Mouse (Mus musculus) large intestine, adult 2 months (tissue): ENCODE measurements around the gene Wdr45. TPM values are rescaled to one million over a fixed set of nuclear protein-coding genes. Genes with fewer than 3 reads are reported as not detected.
"Not testable (repeated sequence)": the region's sequence is repeated elsewhere in the genome, so short reads cannot be mapped to it uniquely, and the experiment has no call there.

Source experiments
- DNase-seq: peaks from one replicate; pipeline ENCODE4 v3.0.0-alpha.2; 2012; ENCODE audit warnings: low read depth, low spot score
- WGBS: fragments of 180-500 bp; shearing (Covaris S2); methylation state at CpG from one replicate; pipeline ENCODE4 v1.1.7; 2018; 5-methylcytosine and 5-hydroxymethylcytosine counted together
- polyA plus RNA-seq: library from polyadenylated mRNA; depleted of rRNA; stranded (reverse); fragments of >200 nt; gene quantifications from 2 replicates; pipeline ENCODE4 v1.2.3, GENCODE M21; 2012

Wdr45 gene
- polyA plus RNA-seq, 1 experiment = 27.0 TPM

DNA sequence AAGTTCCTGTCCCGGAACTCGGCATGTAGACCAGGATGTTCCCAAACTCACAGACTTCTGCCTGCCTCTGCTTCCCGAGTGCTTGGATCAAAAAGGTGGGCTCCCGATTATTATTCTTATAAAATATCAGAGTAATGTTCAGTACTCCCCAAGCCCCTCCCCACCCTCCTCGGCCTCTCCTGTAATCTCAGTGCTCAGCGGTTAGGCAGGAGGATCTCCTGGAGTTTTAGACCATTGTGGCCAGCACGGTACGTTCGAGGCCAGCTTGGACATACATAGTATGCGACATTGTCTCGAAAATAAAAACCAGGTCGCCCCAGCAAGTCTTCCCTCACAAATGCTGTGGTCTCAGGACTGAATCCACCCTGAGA, 384 bp upstream of the Wdr45 start:
- WGBS = 15% methylated on average over 6 of the region's 12 CpGs
- DNase-seq = not testable (repeated sequence)

DNA sequence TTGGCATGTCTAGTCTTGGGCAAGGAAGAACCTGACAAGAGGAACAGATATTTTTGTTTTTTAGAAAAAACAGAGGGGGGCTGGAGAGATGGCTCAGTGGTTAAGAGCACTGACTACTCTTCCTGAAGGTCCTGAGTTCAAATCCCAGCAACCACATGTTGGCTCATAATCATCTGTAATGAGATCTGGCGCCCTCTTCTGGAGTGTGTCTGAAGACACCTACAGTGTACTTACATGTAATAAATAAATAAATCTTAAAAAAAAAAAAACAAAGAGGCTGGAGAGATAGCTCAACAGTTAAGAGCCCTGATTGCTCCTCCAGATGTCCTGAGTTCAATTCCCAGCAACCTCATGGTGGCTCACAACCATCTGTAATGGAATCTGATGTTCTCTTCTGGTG, 1.9 kb downstream of the Wdr45 start:
- DNase-seq = not testable (repeated sequence)
- WGBS = 64% methylated on average over 1 of the region's 1 CpGs

DNA sequence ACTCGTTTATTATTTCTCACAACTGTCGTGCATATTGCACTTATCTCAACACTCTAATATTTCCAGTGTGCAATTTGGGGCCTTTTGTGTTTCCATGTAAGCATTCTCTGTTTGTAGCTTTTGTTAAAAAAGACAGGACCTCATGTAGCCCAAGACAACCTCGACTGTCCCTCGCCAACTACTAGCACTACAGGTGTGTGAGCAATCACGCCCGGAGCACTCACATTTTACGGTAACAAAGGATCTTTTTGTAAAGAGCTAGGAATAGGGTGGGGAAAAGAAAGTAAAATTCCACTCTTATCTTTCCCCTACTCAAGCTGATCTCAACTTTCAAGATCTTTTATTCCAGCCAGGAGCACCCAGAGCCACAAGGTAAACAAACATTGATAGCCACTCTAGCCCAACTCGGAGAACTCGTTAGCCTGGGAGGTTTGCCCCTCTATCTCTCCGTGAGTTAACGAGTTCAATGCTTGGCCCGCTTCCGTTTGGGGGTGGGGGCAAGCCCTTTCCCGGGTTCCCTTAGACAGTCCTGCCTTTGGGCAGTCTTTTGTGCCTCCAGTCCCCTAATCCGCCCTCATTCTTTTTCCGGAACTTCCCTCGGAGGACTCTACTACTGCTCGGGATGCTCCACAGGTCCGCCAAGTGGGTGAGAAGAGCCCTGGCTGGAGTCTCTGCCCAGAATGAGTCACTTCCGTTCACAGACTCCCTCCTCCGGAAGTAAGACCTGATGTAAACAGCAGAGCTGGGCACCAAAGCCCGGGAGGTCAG, 7.6 kb downstream of the Wdr45 start, which contains the start of gene Gm45208:
TSS of gene Gm45208 (plus strand) at position 732 of the 768 bp plus-strand sequence.
- DNase-seq = no peak
- WGBS = 20% methylated on average over 22 of the region's 22 CpGs

DNA sequence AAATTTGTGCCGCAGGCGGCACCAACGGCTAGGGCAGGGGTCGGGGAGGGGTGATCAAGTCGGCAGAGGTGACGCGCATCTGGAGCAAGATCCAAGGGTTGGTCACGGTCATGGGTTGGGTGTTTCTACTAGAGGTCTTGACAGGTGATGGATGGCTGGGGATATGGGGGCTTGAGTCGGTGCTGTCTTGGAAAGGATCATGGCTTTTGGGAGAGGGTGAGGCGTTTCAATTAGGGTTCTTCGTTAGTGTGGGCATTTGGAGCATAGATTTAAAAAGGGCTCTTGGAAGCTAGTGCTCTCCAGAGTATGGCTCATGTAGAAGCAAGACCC, 8.1 kb downstream of the Wdr45 start:
- WGBS = 15% methylated on average over 11 of the region's 11 CpGs
- no peak for DNase-seq

DNA sequence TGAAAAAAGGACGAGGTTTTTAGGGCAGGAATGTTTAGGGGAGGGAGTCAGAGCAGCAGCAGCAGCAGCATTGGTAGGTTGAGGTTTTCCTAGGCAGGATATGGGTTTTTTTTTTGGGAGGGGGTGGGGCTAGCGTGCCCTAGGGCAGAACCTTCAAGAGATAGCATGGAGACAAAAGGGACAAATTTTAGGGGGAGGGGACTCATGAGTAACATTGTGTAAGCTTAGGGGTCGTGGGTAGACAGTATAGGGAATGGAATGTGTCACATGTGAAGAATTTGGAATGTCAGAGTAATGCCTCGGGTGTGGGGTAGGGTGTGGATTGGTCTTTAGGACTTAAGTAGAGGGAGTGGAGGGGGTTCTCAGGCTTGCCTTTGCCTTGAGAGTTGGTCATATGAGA, 8.6 kb downstream of the Wdr45 start:
- 15% methylated on average over 4 of the region's 4 CpGs for WGBS
- DNase-seq = no peak

DNA sequence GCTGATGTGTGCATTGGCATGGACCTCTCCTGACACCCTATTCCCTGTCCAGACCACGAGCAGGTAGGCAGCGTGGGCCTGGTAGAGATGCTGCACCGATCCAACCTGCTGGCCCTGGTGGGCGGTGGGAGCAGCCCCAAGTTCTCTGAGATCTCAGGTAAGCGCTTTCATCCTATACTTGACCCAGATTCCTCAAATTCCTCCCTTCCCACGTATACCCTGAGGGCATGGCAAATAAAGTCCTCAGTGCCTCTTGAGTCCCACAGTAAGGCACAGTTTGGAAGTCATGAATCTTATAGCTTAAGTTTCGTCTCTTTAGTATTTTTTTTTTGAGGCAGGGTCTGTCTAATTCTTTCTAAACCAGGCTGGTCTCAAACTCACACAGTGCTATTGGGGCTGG, 10.0 kb downstream of the Wdr45 start:
- WGBS = 82% methylated on average over 7 of the region's 7 CpGs
- DNase-seq = no peak

DNA sequence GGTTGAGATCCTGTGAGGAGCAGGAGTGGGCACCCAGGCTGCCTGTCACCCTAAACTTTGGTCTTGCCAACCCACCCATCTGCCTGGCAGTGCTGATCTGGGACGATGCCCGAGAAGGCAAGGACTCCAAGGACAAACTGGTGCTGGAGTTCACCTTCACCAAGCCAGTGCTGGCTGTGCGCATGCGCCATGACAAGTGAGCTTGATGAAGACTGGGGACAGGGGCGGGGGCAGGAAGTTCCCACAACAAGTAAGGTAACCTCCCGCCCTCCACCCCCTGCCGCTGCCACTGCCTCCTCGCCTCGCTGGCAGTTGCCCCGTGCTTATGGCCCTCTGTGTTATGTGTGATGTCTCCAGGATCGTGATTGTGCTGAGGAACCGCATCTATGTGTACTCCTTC, 11.7 kb downstream of the Wdr45 start:
- 90% methylated on average over 12 of the region's 12 CpGs for WGBS
- DNase-seq = no peak

DNA sequence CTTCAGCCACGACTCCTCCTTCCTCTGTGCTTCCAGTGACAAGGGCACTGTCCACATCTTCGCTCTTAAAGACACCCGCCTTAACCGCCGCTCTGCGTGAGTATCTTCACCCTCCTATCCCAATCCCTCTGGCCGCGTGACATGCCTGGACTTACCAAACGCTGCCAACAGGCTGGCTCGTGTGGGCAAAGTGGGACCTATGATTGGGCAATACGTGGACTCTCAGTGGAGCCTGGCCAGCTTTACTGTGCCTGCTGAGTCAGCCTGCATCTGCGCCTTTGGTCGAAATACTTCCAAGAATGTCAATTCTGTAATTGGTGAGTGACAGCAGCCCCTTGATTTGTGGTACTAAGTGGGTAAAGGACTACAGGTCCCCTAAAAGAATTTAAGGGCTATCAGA, 13.0 kb downstream of the Wdr45 start:
- WGBS = 82% methylated on average over 13 of the region's 13 CpGs
- DNase-seq = no peak

DNA sequence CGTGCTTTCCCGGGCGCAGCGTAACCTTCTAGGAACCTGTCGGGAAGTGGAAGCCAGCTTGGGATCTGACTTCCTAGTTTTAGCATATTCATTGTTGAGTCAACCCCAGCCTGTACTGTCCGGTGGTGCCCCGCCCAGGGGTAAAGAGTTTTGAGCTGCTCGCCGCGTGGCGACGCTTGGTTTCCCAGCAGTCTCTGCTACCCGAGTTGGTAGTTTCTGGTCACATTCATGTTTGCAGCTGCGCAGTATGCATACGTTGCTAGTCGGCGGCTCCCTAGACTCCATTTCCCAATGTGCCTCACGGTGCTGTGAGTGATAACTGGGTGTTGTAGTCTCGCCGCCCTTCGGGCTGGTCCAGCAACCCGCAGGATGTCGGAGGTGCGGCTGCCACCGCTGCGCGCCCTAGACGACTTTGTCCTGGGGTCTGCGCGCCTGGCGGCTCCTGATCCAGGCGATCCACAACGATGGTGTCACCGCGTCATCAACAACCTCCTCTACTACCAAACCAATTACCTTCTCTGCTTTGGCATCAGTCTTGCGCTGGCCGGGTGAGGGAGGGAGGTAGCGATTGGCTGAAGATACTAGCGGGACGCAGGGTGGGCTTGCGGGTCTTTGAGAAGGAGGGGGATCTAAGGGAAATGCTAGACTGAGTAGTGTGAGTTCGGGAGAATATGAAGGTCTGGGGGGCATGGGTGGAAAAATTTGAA, 14.2 kb downstream of the Wdr45 start, which contains the start of gene Praf2:
TSS of gene Praf2 (plus strand) at position 225 of the 707 bp plus-strand sequence.
- 15% methylated on average over 42 of the region's 42 CpGs for whole genome bisulfite sequencing
- DNase-seq = peak; percentile 69

DNA sequence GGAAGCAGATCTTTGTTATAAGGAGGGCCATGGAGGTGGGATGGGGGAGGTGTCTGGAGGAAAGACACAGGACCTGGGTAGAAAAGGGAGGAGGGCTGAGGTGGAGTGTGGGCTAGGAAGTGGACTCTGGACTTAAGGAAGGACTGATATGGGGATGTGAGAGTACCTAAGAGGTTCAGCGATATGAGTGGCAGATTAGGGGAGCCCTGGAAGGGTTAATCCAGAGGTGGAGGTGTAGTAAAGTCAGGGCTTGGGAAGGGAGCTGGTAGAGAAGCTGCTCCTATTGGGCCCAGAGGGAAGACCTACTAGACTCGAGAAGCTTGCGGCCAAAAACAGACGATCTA, 14.8 kb downstream of the Wdr45 start:
- WGBS = 24% methylated on average over 4 of the region's 4 CpGs
- no peak for DNase-seq

DNA sequence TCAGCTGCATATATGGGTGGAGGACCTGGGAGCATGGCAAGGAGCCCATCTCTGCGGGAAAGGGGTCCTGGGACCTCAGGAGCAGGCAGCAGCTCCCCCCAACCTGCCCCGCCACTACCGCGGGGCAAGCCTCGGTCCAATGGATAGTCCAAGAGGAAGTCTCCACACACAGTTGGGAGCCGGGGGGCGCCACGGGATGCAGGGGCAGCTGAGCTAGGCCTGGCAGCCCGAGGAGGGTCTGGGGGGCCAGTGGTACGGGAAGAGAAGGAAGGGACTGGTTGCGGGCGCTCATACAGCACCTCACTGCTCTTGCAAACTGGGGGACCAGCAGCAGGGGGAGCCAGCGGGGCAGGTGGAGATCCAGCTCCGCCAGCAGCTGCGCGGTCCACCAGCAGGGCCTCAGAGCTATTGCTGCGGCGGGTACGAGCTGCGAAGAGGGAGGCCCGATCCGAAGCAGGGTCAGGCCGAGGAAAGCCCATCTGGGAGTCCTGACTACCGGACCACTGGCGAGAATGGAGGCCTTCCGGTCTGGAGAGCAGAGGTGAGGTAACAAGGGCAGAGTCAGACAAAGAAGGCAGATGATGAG, 19.5 kb downstream of the Wdr45 start:
- WGBS = 37% methylated on average over 26 of the region's 26 CpGs
- no peak for DNase-seq

DNA sequence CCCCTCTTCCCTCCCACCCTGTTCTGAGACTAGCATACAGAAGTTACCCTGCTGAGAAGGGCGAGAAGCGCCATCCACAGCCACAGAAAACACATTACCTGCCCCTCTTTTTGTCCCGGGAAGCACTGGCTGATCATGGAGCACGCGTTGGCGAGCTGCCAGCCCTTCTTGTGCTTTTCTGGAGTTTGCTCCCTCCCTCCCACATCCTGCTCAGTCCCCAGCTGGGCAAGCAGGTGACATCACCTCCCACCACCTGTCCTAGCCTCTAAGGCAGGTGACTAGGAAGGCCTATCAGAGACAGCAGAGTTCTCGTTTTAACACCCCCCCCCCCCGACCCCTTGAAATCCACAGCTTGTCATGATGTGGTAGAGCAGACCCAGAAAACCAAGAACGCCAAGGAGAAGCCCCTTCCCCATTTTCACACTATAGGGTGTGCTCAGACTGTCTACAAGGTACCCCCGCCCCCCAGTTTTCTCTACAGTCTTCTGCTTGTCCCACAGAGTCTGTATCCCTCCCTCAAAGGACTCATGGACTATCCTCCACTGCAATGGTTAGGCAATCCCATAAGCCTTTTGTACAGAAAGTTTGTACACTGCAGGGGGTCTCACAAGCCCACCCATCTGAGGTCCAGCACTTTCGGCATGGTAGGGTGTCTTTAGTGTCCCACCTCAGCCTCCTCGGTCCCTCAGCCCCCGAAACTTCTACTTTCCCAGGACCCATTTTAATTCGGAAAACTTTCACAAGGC, 25.4 kb downstream of the Wdr45 start:
- no peak for DNase-seq
- 44% methylated on average over 14 of the region's 14 CpGs for WGBS

DNA sequence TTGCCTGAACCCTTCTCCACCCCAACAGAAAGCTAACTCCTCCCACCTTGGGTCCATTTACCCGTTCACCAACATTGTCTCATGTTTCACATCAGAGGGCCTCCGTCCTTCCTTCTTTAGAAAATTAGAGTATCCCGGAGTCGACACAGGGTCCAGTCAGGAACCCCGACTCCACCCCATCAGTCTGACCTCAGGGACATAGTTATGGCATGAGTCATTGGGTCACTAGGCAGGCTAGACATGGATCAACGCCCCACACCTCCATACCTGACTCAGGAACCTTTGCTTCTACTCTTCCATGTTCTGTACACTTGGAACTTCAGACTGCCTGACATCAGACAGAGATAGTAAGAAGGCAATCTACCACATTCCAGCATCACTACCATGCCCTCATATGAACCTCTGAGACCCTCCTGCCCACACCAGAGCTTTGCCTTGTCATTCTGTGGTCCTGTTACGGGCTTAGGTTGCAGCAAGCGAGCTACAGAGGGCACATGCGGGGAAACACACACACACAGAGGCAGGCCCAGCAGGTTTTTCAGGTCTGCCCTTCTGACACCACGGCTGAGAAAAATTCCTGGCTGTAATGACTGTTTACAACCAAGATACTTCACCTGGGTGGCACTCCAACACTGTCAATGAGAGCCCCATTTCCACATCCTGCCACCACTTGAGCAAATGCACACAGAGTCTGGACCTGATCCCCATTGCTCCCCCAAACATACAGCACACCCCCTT, 26.1 kb downstream of the Wdr45 start:
- DNase-seq = no peak
- 30% methylated on average over 10 of the region's 10 CpGs for WGBS

DNA sequence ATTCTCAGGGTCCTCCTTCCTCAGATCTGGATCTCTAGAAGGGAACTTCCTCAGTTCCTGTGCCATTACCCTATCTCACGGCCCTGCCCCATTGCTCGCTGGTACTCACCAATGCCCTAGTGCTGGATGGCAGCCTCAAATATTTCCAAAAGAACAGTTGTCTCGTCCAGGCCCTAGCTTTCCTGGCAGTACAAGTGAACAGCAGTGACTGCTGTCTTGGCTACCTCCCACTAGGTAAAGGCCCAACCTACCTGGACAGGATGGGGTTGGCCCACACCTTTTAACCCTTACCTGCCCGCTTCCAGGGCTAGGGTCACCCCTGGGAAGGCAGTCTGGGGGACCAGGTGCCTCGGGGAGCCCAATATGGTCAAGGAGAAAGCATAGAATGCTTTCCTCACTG, 27.0 kb downstream of the Wdr45 start:
- 55% methylated on average over 5 of the region's 5 CpGs for WGBS
- no peak for DNase-seq

DNA sequence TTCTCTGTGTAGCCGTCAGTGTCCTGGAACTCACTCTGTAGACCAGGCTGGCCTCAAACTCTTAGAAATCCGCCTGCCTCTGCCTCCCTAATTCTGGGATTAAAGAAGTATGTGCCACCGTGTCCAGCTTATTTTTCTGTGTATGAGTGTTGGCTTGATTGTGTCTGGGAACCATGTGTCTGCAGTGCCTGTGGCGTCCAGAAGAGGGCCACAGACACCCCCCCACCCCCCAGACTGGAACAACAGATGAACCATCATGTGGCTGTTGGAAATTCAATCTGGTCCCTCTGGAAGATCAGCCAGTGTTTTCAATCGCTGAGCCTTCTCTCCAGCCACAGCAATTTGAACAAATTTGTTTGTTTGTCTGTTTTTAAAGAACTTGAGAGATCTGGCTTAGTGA, 29.3 kb downstream of the Wdr45 start:
- no peak for DNase-seq
- 55% methylated on average over 5 of the region's 5 CpGs for WGBS

DNA sequence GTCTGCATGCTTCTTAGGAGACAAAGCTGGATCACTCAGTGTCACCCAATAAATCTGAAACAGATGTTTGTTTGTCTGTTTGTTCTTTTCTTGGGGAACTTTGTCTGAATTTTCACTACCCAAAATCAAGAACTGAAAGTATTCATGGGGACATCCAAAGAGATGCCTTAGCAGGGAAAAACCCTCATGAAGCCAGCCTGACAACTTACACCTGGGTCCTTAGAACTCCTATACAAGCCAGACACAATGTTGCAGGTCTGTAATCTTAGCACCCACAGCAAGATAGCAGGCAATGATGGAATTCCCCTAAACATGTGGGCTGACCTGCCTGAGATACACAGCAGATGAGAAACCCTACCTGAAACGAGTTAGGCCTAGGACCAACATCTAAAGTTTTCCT, 30.8 kb downstream of the Wdr45 start:
- no peak for DNase-seq
- 30% methylated on average over 1 of the region's 1 CpGs for WGBS

DNA sequence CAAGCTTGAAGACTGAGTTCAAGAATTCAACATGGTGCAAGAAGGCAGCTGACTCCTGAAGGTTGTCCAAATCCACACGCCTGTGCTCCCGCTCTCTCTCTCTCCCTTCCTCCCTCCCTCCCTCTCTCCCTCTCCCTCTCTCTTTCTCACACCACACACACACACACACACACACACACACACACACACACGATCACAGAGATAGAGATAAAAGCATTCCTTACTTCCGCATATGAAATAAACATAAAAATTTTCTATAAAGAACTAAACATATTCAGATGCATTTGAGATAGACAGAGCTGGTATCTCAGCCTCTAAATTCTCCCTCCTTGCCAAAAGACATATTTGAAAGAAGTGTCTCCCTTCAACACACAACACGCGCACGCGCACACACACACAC, 31.3 kb downstream of the Wdr45 start:
- DNase-seq = no peak
- 87% methylated on average over 8 of the region's 8 CpGs for WGBS

DNA sequence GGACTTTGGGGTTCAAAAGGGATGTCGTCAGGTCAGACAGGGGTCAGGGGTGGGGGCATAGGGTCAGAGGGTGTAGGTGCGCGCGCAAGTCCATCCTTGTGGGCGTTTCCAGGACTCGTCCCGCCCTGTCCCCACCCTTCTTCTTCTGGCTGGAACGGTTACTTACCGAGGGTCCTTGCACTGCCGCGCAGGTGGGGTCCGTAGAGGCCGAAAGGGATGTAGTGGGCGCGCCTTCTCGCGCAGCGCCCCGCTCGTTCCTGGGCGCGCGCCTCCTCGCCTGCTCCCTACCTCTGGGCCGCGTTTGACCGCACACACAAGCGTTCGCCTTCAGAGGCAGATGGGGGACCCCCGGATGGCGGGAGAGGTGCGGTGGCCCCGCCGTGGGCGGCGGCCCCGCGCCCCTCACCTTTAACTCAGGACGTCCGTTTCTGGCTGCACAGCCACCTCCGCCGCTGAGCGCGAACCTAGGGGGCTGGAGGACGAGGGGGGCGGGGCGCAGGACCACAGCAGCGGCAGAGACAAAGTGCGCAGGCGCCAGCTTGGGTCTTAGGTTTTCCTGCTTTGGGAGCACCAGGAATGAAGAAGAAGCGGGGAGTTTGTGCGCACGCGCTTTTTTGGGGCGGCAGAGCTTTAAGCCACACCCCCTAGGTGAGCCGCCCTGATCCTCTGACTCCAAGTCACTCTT, 36.4 kb downstream of the Wdr45 start, which contains the start of gene Ccdc120:
TSS of gene Ccdc120 (minus strand) at position 474 of the 685 bp plus-strand sequence.
- DNase-seq = no peak
- 15% methylated on average over 44 of the region's 56 CpGs for WGBS

DNA sequence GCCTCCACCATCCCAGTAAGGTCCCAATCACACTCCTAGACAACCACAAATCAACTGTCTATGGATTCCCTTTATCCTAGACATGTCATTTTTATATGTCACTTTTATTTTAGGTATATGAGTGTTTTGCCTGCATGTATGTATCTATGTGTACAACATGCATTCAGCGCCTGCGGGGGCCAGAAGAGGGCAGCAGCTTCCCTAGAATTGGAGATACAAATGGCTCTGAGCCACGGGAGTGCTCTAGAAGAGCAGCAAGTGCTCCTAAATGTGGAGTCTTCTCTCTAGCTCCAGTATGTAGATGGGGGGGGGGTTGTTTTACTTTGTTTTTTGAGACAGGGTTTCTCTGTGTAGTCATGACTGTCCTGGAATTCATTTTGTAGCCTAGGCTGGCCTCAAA, 39.5 kb downstream of the Wdr45 start:
- not testable (repeated sequence) for DNase-seq
- 17% methylated on average over 3 of the region's 3 CpGs for WGBS
